Mouse (Mus musculus) hindbrain, embryonic 14.5 days (tissue): ENCODE measurements around the gene Col4a4. TPM values are rescaled to one million over a fixed set of nuclear protein-coding genes. Genes with fewer than 3 reads are reported as not detected.

Experiments
- ATAC-seq: fragments of 200-750 bp; cut with Nextera tagmentation; 2 replicates; pipeline ENCODE4 v1.8.0; 2017; ENCODE audit warnings: moderate number of reproducible peaks, mild to moderate bottlenecking, moderate TSS enrichment, moderate library complexity; ENCODE audit not compliant: low FRiP score
- DNase-seq: peaks from one replicate; pipeline ENCODE4 v3.0.0-alpha.2; 2015; ENCODE audit warnings: low spot score
- H3K27ac ChIP-seq: fragments of 300-500 bp; sonication (generic); 2 replicates; pipeline ENCODE4 v1.5.1; 2014; ENCODE audit warnings: mild to moderate bottlenecking, moderate library complexity
- H3K27me3 ChIP-seq: fragments of 300-500 bp; sonication (generic); 2 replicates; pipeline ENCODE4 v1.6.1; 2014; ENCODE audit warnings: mild to moderate bottlenecking, low read length, mixed read lengths; ENCODE audit not compliant: control insufficient read depth, insufficient read depth
- H3K36me3 ChIP-seq: fragments of 300-500 bp; sonication (generic); replicated peaks from 2 replicates; pipeline ENCODE4 v1.6.1; 2014; ENCODE audit not compliant: control insufficient read depth, insufficient read depth
- H3K4me1 ChIP-seq: fragments of 300-500 bp; sonication (generic); replicated peaks from 2 replicates; pipeline ENCODE4 v1.6.1; 2014; ENCODE audit warnings: antibody characterized with exemption, low read length, mixed read lengths; ENCODE audit not compliant: control insufficient read depth, insufficient read depth
- H3K4me2 ChIP-seq: fragments of 300-500 bp; sonication (generic); replicated peaks from 2 replicates; pipeline ENCODE4 v1.6.1; 2014; ENCODE audit warnings: mild to moderate bottlenecking, moderate library complexity
- H3K4me3 ChIP-seq: fragments of 300-500 bp; sonication (generic); replicated peaks from 2 replicates; pipeline ENCODE4 v1.5.1; 2014; ENCODE audit warnings: mild to moderate bottlenecking, low read length
- H3K9ac ChIP-seq: fragments of 300-500 bp; sonication (generic); 2 replicates; pipeline ENCODE4 v1.6.1; 2014
- H3K9me3 ChIP-seq: fragments of 300-500 bp; sonication (generic); 2 replicates; pipeline ENCODE4 v1.6.1; 2016; ENCODE audit warnings: low read length; ENCODE audit not compliant: control insufficient read depth
- WGBS: fragments of 180-500 bp; shearing (Covaris S2); extraction: QIAGEN DNeasy Blood & Tissue Kit; methylation state at CpG from one replicate; pipeline ENCODE4 v1.1.7; 2014; 5-methylcytosine and 5-hydroxymethylcytosine counted together
- polyA plus RNA-seq: library from polyadenylated mRNA; unstranded; fragments of >200 nt; fragmentation: Nextera tagmentation; extraction: Ambion mirVana; gene quantifications from 2 replicates; pipeline ENCODE4 v1.2.1, GENCODE M21; 2014

The Col4a4 gene
- polyA plus RNA-seq, 1 experiment from 2014 or later: 0.25 TPM

DNA sequence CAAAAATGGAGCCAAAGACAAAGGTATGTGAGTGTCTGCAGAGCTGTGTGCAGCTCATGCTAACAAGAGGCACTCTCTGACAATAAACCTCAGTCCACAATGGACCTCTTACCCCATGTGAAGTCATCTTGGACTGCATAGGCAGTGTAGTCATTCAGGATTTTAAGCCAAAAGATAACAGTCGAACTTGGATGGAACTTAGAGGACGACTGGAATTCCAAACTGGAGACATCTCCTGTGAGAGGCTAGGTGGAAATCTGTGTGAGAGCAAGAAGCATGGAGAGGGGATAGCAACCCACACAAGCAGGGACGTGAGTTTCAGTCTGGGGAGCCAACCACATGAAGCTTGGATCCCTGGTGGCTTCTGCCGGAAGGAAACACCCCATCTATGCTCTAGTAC, 136.8 kb downstream of the Col4a4 start:
- H3K27ac ChIP-seq: no peak overlapping the region
- H3K4me3 ChIP-seq: no peak overlapping the region
- H3K36me3 ChIP-seq: no peaks in the 10 kb centered on the region
- no peak overlapping the region for H3K9ac ChIP-seq
- 0 out of 2 replicates have a peak, but pooled peaks cover 4% of the 10 kb centered on the region for H3K4me1 ChIP-seq
- no peak overlapping the region for H3K4me2 ChIP-seq
- 87% methylated on average over 4 of the region's 4 CpGs for WGBS
- no peaks in the 10 kb centered on the region for H3K9me3 ChIP-seq
- ATAC-seq (no peak), DNase-seq (no peak)
- H3K27me3 ChIP-seq: no peaks in the 10 kb centered on the region

DNA sequence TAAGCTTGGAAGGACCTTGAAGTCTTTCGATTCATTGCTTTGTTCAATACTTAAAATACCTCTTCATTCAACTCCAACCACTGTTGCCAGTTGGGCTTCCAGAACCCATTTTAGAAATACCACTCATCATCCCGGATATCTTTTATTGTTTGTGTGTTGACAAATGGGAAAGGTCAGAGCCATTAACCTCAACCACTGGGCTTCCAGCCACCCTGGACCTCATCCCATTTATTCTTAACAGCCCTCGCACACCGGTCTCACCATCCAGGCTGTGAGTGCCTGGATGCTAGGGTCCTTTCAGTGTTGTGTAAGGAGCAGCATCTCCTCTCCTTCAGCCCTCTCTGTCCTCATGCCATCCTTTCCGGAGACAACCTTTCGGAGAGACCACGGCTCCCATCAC, 140.6 kb downstream of the Col4a4 start:
- no peak overlapping the region for H3K9ac ChIP-seq
- ATAC-seq: no peak

GRCm38 (mm10) chr1:82443517-82443916, 143.1 kb downstream of the Col4a4 start:
- Histone ChIP-seq H3K36me3 (no peaks in the 10 kb centered on the region), H3K4me1 (no peaks in the 10 kb centered on the region), H3K27ac (no peak overlapping the region), H3K27me3 (no peaks in the 10 kb centered on the region), H3K4me2 (no peak overlapping the region), H3K9ac (no peak overlapping the region), H3K4me3 (no peak overlapping the region), H3K9me3 (no peaks in the 10 kb centered on the region)
- DNase-seq (no peak), ATAC-seq (no peak)
- 77% methylated on average over 4 of the region's 4 CpGs for WGBS

More for the DNA sequence above, 140.6 kb downstream of the Col4a4 start:
- no peak overlapping the region for H3K4me3 ChIP-seq
- no peaks in the 10 kb centered on the region for H3K9me3 ChIP-seq
- H3K4me1 ChIP-seq: no peaks in the 10 kb centered on the region
- H3K36me3 ChIP-seq: no peaks in the 10 kb centered on the region
- 82% methylated on average over 7 of the region's 7 CpGs for WGBS
- no peak for DNase-seq
- H3K27ac ChIP-seq: no peak overlapping the region
- H3K27me3 ChIP-seq: no peaks in the 10 kb centered on the region
- H3K4me2 ChIP-seq: no peak overlapping the region

DNA sequence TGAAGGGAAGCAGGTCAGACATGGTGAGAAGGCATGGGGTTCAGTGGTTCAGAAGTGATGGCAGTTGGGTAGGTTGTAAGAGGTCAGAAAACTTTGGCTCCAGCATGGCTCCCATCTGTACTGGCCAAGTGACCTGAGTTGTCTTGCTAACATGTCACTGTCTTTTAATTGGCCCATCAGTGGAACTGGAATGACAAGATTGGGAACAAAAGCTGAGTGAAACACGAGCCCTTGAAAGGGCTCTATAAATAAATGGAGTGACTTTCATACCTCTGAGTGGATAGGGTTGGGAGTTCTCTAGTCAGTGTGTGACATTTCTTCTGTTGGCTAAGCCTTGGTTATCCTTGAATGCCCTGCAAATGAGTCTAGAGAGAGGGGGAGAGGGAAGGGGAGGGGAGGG, 146.5 kb downstream of the Col4a4 start:
- no peak overlapping the region for H3K4me2 ChIP-seq
- H3K4me1 ChIP-seq: no peaks in the 10 kb centered on the region
- no peaks in the 10 kb centered on the region for H3K36me3 ChIP-seq
- no peak overlapping the region for H3K4me3 ChIP-seq
- no peaks in the 10 kb centered on the region for H3K27me3 ChIP-seq
- no peak for DNase-seq
- H3K9me3 ChIP-seq: no peaks in the 10 kb centered on the region
- no peak overlapping the region for H3K27ac ChIP-seq
- WGBS: 61% methylated on average over 1 of the region's 1 CpGs
- ATAC-seq: no peak
- H3K9ac ChIP-seq: no peak overlapping the region

DNA sequence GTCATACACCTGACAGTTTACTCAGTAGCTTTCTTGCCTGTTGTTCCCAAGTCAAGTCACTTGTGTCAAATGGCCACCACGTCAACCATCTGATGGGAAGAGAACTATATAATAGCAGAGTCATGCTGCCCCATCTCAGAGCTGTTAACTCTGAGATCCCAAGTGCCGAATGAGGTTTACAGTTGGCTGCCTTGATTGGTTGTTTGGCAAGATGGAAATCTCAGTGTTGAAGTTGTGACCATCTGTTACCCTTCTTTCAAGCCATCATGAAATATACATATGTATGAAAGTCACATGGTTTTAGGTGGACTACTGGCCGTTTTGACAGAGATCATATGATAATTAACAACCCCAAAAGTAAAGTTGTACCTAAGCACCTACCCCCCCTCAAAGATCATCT, 149.4 kb downstream of the Col4a4 start:
- no peak for ATAC-seq

GRCm38 (mm10) chr1:82433649-82434005, 153.0 kb downstream of the Col4a4 start:
- Histone ChIP-seq H3K4me2 (no peak overlapping the region), H3K4me3 (no peak overlapping the region), H3K36me3 (no peaks in the 10 kb centered on the region), H3K9ac (no peak overlapping the region), H3K27me3 (no peaks in the 10 kb centered on the region), H3K27ac (no peak overlapping the region), H3K4me1 (no peaks in the 10 kb centered on the region; the same call in 1 of the 2 replicates), H3K9me3 (no peaks in the 10 kb centered on the region)
- 81% methylated on average over 5 of the region's 5 CpGs for WGBS
- no peak for DNase-seq
- ATAC-seq: peak; percentile 51; the same call in 1 of the 2 replicates

More for the DNA sequence above, 149.4 kb downstream of the Col4a4 start:
- WGBS: 40% methylated on average over 3 of the region's 3 CpGs
- no peaks in the 10 kb centered on the region; the same call in 1 of the 2 replicates for H3K4me1 ChIP-seq
- H3K27ac ChIP-seq: no peak overlapping the region
- no peaks in the 10 kb centered on the region for H3K9me3 ChIP-seq
- DNase-seq: no peak
- no peak overlapping the region for H3K4me2 ChIP-seq
- H3K36me3 ChIP-seq: no peaks in the 10 kb centered on the region
- no peaks in the 10 kb centered on the region for H3K27me3 ChIP-seq
- no peak overlapping the region for H3K4me3 ChIP-seq
- no peak overlapping the region for H3K9ac ChIP-seq

DNA sequence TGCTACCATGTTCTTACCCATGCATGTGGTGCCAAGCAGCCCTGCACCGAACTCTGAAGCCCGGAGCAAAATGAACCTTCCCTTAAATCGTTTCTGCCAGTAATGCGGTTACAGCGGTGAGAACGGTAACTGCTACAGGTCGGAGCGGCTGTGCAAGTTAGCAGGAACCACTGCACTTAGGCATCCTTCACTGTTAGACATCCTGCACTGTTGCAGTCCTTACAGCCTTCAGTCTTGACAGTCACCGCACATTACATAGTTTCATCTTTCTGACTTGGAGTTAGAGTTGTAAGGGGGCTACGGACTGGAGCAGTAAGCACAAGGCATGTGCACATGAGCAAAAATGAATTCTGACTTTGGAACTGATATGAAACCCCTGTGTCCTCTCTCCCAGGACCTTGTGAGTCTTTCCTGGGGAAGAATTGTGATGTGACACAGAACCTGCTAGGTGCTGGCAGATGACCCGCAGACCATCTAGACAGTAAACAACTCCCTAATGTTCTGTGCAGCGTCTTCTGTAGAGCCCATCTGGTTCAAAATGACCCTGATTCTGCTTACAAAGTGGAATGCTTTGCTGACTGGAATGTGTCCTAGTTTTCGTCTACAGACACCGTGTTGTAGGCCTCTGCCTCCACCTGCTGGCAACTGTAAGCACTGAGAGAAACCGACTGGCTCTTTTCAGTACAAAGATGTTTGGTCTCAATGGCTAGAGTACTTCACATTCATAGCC, 153.6 kb downstream of the Col4a4 start:
- H3K9ac ChIP-seq: no peak overlapping the region
- H3K4me2 ChIP-seq: no peak overlapping the region
- no peak overlapping the region for H3K4me3 ChIP-seq
- ATAC-seq (peak; percentile 82), DNase-seq (peak; percentile 89)
- no peaks in the 10 kb centered on the region for H3K9me3 ChIP-seq
- H3K36me3 ChIP-seq: no peaks in the 10 kb centered on the region
- H3K27ac ChIP-seq: no peak overlapping the region
- WGBS: 64% methylated on average over 15 of the region's 15 CpGs
- H3K4me1 ChIP-seq: no peaks in the 10 kb centered on the region; the same call in 1 of the 2 replicates
- H3K27me3 ChIP-seq: no peaks in the 10 kb centered on the region

- DNase-seq: no peak
Observed at GRCm38 (mm10) chr1:82429061-82429460, 157.6 kb downstream of the Col4a4 start.

GRCm38 (mm10) chr1:82427729-82428128, 158.9 kb downstream of the Col4a4 start:
- Histone ChIP-seq H3K9me3 (no peaks in the 10 kb centered on the region), H3K4me2 (no peak overlapping the region), H3K27me3 (no peaks in the 10 kb centered on the region), H3K4me3 (no peak overlapping the region), H3K9ac (no peak overlapping the region), H3K36me3 (no peaks in the 10 kb centered on the region), H3K27ac (no peak overlapping the region), H3K4me1 (no peaks in the 10 kb centered on the region)
- WGBS: 90% methylated on average over 5 of the region's 5 CpGs
- ATAC-seq (no peak), DNase-seq (no peak)

More at GRCm38 (mm10) chr1:82429061-82429460, 157.6 kb downstream of the Col4a4 start:
- Histone ChIP-seq H3K27ac (no peak overlapping the region), H3K4me3 (no peak overlapping the region), H3K4me2 (no peak overlapping the region), H3K4me1 (no peaks in the 10 kb centered on the region; the same call in 1 of the 2 replicates), H3K36me3 (no peaks in the 10 kb centered on the region), H3K9ac (no peak overlapping the region), H3K27me3 (no peaks in the 10 kb centered on the region), H3K9me3 (no peaks in the 10 kb centered on the region)
- 58% methylated on average over 1 of the region's 1 CpGs for WGBS
- ATAC-seq: no peak; the same call in 1 of the 2 replicates
